Mouse (Mus musculus) thymus, postnatal 0 days (tissue): ENCODE data around the gene Gm6763. TPM values are rescaled to one million over a fixed set of nuclear protein-coding genes. Genes with fewer than 3 reads are reported as not detected.
"Not testable (repeated sequence)": the region's sequence is repeated elsewhere in the genome, so short reads cannot be mapped to it uniquely, and the experiment has no call there.

Experiments
- DNase-seq: peaks from one replicate; pipeline ENCODE4 v3.0.0-alpha.2; 2015; ENCODE audit warnings: low spot score
- polyA plus RNA-seq: library from polyadenylated mRNA; unstranded; fragments of >200 nt; fragmentation: Nextera tagmentation; extraction: Ambion mirVana; gene quantifications from 2 replicates; pipeline ENCODE4 v1.2.1, GENCODE M21; 2015

Gene Gm6763
- polyA plus RNA-seq = not detected in 2 replicates

DNA sequence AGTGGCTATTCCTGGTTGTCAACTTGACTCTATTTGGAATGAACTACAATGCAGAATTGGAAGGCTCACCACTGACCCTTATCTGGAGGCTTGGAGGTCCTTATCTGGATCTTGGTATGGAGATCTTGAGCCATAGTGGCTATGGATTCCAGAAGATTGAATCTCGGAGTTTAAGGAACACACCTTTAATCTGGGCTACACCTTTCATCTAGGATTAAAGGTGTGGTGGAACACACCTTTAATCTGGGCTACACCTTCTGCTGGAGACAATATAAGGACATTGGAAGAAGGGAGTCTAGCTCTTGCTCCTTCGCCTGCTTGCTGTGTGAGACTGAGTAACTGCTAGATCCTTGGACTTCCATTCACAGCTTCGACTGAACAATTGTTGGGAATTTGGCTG, at the start of gene Gm6763:
Gene Gm6763 (plus strand): TSS at position 301 of the 400 bp plus-strand sequence.
- not testable (repeated sequence) for DNase-seq

DNA sequence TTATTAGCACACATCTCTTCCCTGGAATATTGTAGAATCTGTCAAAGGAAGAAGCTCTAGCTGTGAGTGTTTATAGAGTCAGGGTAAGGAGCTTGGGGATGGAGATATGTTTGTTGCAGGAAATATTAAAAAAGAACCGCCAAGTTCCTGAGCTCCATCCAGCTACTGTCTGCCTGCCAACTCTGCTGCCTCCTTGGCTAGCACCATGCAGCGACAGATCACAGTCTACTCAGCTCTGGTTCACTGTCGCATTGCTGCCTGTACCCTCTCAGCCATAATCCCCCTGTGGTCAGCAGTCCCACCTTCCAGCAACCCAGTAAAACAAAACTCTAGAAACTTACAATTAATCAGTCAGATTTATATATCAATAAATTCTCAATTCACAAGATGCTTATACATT, 41.3 kb upstream of the Gm6763 start:
- DNase-seq = no peak

- no peak for DNase-seq
Observed at GRCm38 (mm10) chr10:104118312-104118711, 33.0 kb upstream of the Gm6763 start.

DNA sequence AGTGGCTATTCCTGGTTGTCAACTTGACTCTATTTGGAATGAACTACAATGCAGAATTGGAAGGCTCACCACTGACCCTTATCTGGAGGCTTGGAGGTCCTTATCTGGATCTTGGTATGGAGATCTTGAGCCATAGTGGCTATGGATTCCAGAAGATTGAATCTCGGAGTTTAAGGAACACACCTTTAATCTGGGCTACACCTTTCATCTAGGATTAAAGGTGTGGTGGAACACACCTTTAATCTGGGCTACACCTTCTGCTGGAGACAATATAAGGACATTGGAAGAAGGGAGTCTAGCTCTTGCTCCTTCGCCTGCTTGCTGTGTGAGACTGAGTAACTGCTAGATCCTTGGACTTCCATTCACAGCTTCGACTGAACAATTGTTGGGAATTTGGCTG, 8.6 kb upstream of the Gm6763 start, which contains the start of gene Gm21293:
Gene Gm21293 (plus strand): TSS at position 301 of the 400 bp plus-strand sequence.
- DNase-seq = not testable (repeated sequence)

DNA sequence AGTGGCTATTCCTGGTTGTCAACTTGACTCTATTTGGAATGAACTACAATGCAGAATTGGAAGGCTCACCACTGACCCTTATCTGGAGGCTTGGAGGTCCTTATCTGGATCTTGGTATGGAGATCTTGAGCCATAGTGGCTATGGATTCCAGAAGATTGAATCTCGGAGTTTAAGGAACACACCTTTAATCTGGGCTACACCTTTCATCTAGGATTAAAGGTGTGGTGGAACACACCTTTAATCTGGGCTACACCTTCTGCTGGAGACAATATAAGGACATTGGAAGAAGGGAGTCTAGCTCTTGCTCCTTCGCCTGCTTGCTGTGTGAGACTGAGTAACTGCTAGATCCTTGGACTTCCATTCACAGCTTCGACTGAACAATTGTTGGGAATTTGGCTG, 8.4 kb downstream of the Gm6763 start, which contains the start of gene Gm8764:
Gene Gm8764 (plus strand): TSS at position 301 of the 400 bp plus-strand sequence.
- not testable (repeated sequence) for DNase-seq

GRCm38 (mm10) chr10:104168215-104168614, 16.9 kb downstream of the Gm6763 start, which contains the start of gene Gm21304:
Gm21304 (plus strand) TSS chr10:104168515.
- not testable (repeated sequence) for DNase-seq

GRCm38 (mm10) chr10:104176724-104177123, 25.4 kb downstream of the Gm6763 start, which contains the start of gene Gm21312:
Gm21312 (plus strand) TSS chr10:104177024.
- DNase-seq = not testable (repeated sequence)

- not testable (repeated sequence) for DNase-seq
Observed at GRCm38 (mm10) chr10:104185233-104185632, 33.9 kb downstream of the Gm6763 start, which contains the start of gene Gm20765. Gm20765 (plus strand) TSS chr10:104185533.

- not testable (repeated sequence) for DNase-seq
Observed at GRCm38 (mm10) chr10:104193742-104194141, 42.4 kb downstream of the Gm6763 start, which contains the start of gene Gm4340. Gm4340 (plus strand) TSS chr10:104194042.

Other genes starting within 250 kb of the Gm6763 start
- gene Gm21293, start 8.5 kb upstream of the Gm6763 start, polyA plus RNA-seq = not detected in 2 replicates
- not detected in 2 replicates for gene Gm8764, start 8.5 kb downstream of the Gm6763 start, polyA plus RNA-seq
- gene Gm21304, start 17.0 kb downstream of the Gm6763 start, polyA plus RNA-seq = not detected in 2 replicates
- not detected in 2 replicates for gene Gm21312, start 25.5 kb downstream of the Gm6763 start, polyA plus RNA-seq
- gene Gm20765, start 34.0 kb downstream of the Gm6763 start, polyA plus RNA-seq = not detected in 2 replicates
- gene Gm4340, start 42.5 kb downstream of the Gm6763 start, polyA plus RNA-seq = not detected in 2 replicates